12 mouse cellular contexts compared by ENCODE assay signal in genomic region chrX:99360095-99360890, GRCm38 (mm10).
DNase-seq lines count a peak whose midpoint lies in the region; ATAC-seq lines count a peak whose summit lies in the region.
"Had no signal": no experiment of that assay in that cellular context is flagged by ENCODE, and none has a peak within 500 bp of the region (broad histone marks: within the 10 kb centered on the region; RNA-seq: fewer than 3 reads in every experiment).

No protein-coding gene starts in this region.

- no peak overlapping the region for H3K27ac ChIP-seq in neural tube, embryonic 14.5 days (ENCODE audit: low read depth, low read length)
- H3K27ac ChIP-seq: limb, embryonic 15.5 days; macrophage had no signal

- no peaks in the 10 kb centered on the region for H3K27me3 ChIP-seq in neural tube, embryonic 14.5 days (ENCODE audit: control insufficient read depth, insufficient read depth, low read length)

- peak; percentile 75 for ATAC-seq in frontal cortex, adult (ENCODE audit: low TSS enrichment)
- ATAC-seq in neural tube, embryonic 14.5 days (ENCODE audit: low read depth) = peak; percentile 9; the same call in 1 of the 2 replicates
- ATAC-seq: Patski had no signal

- no peak overlapping the region for H3K4me2 ChIP-seq in neural tube, embryonic 14.5 days (ENCODE audit: low read depth, low read length)
- H3K4me2 ChIP-seq: limb, embryonic 15.5 days had no signal

- H3K9me3 ChIP-seq in neural tube, embryonic 14.5 days (ENCODE audit: control insufficient read depth, low read length) = no peaks in the 10 kb centered on the region
- H3K9me3 ChIP-seq: limb, embryonic 15.5 days had no signal

- H3K4me1 ChIP-seq in neural tube, embryonic 14.5 days (ENCODE audit: control insufficient read depth, insufficient read depth, low read length) = no peaks in the 10 kb centered on the region

- DNase-seq in frontal cortex, postnatal 25 days (ENCODE audit: low spot score in 2 of 2) = no peak
- peak; percentile 22 for DNase-seq in lung, postnatal 10 days
- DNase-seq in lung, postnatal 14 days = no peak
- peak; percentile 57 to 64 for DNase-seq in cerebellum, postnatal 14 days
- DNase-seq in c-Kit-positive CD71-positive TER-119-positive erythroid progenitor cells, embryonic 14.5 days (ENCODE audit: low spot score) = no peak
- DNase-seq in kidney, adult 8-10 months = no peak
- DNase-seq: kidney, adult 9 months had no signal

- 63% methylated on average over 11 of the region's 11 CpGs for WGBS in neural tube, embryonic 14.5 days

- no peaks in the 10 kb centered on the region for H3K36me3 ChIP-seq in neural tube, embryonic 14.5 days (ENCODE audit: control insufficient read depth, insufficient read depth, low read length)
- H3K36me3 ChIP-seq: limb, embryonic 15.5 days had no signal

- H3K4me3 ChIP-seq in neural tube, embryonic 14.5 days (ENCODE audit: low read depth, low read length) = no peak overlapping the region
- H3K4me3 ChIP-seq: limb, embryonic 15.5 days had no signal

- H3K9ac ChIP-seq in neural tube, embryonic 14.5 days (replicated peaks; ENCODE audit: low read depth, low read length) = no peak overlapping the region
- H3K9ac ChIP-seq: limb, embryonic 15.5 days had no signal

Comparison
In these comparisons a context has a peak if more than half of its experiments do, and no peak if none do; other contexts are left out.
1. DNase-seq: peak in lung, postnatal 10 days (single experiment) and cerebellum, postnatal 14 days (2 of 2); none in frontal cortex, postnatal 25 days (0 of 2), lung, postnatal 14 days (single experiment), c-Kit-positive CD71-positive TER-119-positive erythroid progenitor cells, embryonic 14.5 days (single experiment) and kidney, adult 8-10 months (0 of 2).